Mouse (Mus musculus) layer of hippocampus, adult 2 months (tissue): Measurements from ENCODE around the gene Htr2c. TPM values are rescaled to one million over a fixed set of nuclear protein-coding genes. Genes with fewer than 3 reads are reported as not detected.

Experiments used
- DNase-seq, 2 experiments: peaks; one replicate each; pipeline ENCODE4 v3.0.0; 2022; ENCODE audit warnings: low spot score in 2 of 2
- H3K27ac ChIP-seq: fragments of 200-600 bp; 2 replicates; pipeline ENCODE4 v1.8.1; 2022
- H3K4me3 ChIP-seq: fragments of 200-600 bp; 2 replicates; pipeline ENCODE4 v1.8.1; 2022; ENCODE audit warnings: mild to moderate bottlenecking
- CTCF ChIP-seq: fragments of 200-600 bp; conservative IDR thresholded peaks from 2 replicates; pipeline ENCODE4 v1.8.1; 2022; ENCODE audit warnings: antibody characterized with exemption, mild to moderate bottlenecking, moderate library complexity
- microRNA-seq, 2 experiments: library from miRNA; unstranded; fragments of <30 nt; microRNA quantifications; one replicate each; pipeline ENCODE4 v1.2.0; 2021
- total RNA-seq, 2 experiments: library from RNA; stranded (reverse); gene quantifications; 2 replicates each; pipeline ENCODE4 v1.2.3; 2021

Htr2c gene
- total RNA-seq, 2 experiments from 2014 or later: 17.6 to 21.8 TPM

DNA sequence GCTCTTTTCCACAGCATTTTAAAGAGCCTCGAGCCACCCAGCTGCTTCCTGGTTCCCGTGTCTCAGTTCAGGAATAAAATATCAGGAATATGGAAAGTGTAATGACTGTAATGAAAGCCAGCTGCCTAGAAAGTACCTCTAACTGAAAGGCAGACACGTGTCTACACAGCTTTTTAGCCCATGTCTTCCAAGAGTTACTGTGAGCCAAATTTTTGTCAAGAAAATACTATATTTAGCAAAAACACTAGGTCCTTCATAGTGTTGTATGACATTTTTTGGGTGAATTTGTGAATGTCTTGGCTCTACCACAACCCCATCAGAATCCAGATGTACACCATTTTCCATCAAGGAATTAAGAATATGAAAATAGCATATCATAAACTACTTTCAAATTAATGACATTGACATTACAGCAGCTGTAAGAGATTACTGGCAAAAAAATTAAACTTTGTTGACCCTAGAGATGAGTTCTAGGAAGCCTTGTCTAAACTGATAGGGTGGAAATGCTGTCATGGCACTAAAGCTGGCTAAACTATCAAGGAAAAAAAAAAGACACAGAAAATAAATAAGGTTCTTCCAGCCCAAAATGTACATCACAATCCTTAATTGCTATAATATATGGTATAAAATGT, 255.2 kb downstream of the Htr2c start:
- no peak for DNase-seq
- no peak for TF ChIP-seq CTCF
- no peak overlapping the region for H3K27ac ChIP-seq
- H3K4me3 ChIP-seq: no peak overlapping the region

GRCm38 (mm10) chrX:147238806-147239542, 276.7 kb downstream of the Htr2c start:
- TF ChIP-seq CTCF: no peak
- no peak overlapping the region for H3K4me3 ChIP-seq
- H3K27ac ChIP-seq: no peak overlapping the region
- DNase-seq: no peak

Small RNA genes lying within 50 kb of the gene (microRNA-seq; reads per million reads assigned to microRNA genes)
- 0 to 1.8 reads per million in 2 experiments for gene Gm22650
- gene Gm24627: 0 reads per million in 2 experiments
- 20.4 to 31.1 reads per million in 2 experiments for gene Mir1264
- 104 to 199 reads per million in 2 experiments for gene Mir1298
- 0 to 1.3 reads per million in 2 experiments for gene Mir1912
- gene Mir448: 13.4 to 18.0 reads per million in 2 experiments
- 8.3 to 14.4 reads per million in 2 experiments for gene Mir764
